Mouse (Mus musculus) embryonic stem cell, embryonic (primary cell): ENCODE measurements around the gene 1700029I15Rik.

Experiments
- CTCF ChIA-PET, 4 experiments: fragments of 300-600 bp in 2 of 4; fragments of 350-600 bp in 2 of 4; sonication (Branson Sonifier 250); formaldehyde crosslinking; loops; one replicate each; lab custom pipeline; 2022; ENCODE audit warnings: inconsistent platforms in 2 of 4; lab: Charles Lee
- POLR2A ChIA-PET, 4 experiments: fragments of 300-600 bp in 2 of 4; fragments of 350-600 bp in 2 of 4; sonication (Branson Sonifier 250); formaldehyde crosslinking; loops; one replicate each; lab custom pipeline; 2022; ENCODE audit warnings: antibody characterized with exemption in 4 of 4, inconsistent platforms in 1 of 4; lab: Charles Lee

The 1700029I15Rik gene

DNA sequence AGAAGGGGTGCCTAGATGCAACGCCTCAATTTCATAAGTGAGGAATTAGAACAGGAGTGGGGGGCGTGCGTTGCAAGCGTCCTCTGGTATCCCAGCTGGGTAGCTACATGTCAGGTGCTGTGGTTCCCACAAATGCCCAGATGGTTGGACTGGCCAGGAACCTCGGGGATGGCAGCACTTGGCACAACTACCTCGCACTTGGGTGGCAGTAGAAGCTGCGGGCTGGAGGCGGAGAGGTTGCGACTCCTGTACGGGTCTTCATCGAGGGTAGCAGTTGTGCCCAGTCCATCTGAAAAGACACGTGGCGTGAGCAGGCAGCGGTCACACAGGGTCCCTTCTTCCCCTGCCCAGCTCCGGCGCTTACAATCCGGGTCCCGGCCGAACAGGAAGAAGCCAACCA lies 12.0 kb upstream of the 1700029I15Rik start:
- POLR2A ChIA-PET: interaction anchor here in 2 of 4 experiments (0.9 to 13.4 kb wide), 16 partner anchors 10 to 417 kb away, joined by 3 to 178 read pairs (median 5); partner anchors contain the start of genes Cry2 (in 2 of the 2) and Mapk8ip1 (in 1 of the 2)

DNA sequence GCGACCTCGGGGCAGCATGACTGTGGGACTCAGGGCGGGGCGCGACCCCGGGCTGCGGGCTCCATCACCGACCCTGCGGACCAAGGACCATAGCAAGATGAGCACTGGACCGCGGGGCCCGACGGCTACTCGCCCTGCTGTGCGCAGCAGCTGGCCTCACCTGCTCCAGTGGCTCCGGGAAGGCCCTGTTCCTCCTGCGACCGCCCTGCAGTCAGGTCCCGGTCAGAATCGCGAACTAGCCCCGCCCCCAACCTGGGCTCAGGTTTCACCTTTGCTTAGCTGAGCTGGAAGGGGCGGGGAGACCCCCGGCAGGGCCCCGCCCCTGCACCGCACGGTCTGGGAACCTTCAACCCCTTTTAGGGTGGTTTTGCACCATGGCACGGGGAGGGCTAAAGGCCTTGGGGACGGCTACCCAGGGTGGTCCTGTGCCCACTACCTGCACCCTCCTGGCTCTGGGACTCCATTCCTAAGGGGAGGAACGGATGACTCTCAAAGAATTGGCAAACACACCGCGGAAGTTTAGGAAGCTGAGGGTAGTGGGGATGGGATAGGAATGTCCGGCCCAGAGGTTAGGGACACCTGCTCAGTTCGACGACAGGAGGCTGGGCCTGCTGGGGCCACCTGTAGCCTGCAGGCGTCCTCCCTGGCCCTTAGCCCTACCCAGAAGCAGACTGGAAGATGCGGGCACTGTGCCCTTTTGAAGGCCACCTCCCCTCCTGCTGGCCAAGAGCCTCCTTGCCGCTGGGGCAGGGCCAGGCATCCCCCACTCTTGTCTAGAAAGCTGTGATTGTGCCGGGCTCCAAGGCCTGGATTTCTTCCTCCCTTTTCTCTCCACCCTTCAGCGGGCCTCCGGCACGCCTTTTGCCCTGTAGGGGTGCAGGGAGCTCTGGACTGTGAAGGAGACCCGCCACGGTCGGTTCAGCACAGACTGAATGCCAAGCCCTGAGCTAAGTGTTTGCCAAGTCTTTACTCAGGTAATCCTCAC lies 11.2 kb upstream of the 1700029I15Rik start:
- POLR2A ChIA-PET: interaction anchor here in 2 of 4 experiments (0.7 to 13.4 kb wide), 20 partner anchors 9 to 417 kb away, joined by 3 to 178 read pairs (median 4); partner anchors contain the start of genes Cry2 (in 2 of the 2) and Mapk8ip1 (in 1 of the 2)
- CTCF ChIA-PET: interaction anchor here in 3 of 4 experiments (0.7 to 1.6 kb wide), 9 partner anchors 34 to 426 kb away, joined by 3 to 4 read pairs (median 3); no protein-coding TSS in a partner anchor

More for the DNA sequence above, 12.0 kb upstream of the 1700029I15Rik start:
- CTCF ChIA-PET: interaction anchor here in 2 of 4 experiments (0.7 to 1.6 kb wide), 5 partner anchors 33 to 426 kb away, joined by 3 to 4 read pairs (median 3); no protein-coding TSS in a partner anchor

DNA sequence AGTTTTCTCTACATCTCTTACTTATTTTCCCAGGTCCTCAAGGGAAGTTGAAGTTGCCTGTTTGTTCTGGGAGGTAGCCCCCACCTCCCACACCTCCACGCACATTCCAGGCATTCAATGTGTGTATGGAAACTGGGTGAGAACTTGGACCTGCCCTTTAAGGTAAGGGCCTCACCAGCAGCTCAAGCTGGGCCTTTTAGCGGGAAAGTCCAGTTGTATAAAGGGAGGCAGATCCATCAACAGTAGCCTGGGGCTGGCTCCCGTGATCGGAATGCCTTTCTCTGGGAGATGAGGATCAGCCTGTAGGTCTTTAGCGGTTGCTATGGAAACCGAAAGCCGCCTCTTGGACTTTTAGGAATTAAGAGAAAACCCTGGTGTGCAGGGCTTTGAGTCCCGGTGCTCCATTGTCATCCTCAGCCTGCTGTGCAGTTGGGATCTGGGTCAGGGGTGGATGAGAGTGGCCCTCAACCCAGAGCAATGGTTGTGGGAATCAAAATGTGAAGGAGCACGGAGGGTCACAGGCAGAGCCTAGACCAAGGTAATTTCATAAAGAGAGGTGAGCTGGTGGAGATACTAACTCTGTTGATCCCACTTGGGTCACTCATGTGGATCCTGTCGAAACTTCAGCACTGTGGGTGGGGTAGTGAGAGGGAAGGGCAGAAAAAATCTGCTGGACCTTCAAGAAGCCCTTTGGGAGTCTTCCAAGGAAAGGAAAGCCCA lies 10.2 kb upstream of the 1700029I15Rik start:
- POLR2A ChIA-PET: interaction anchor here in 3 of 4 experiments (0.6 to 13.4 kb wide), 19 partner anchors 10 to 408 kb away, joined by 3 to 178 read pairs (median 4); partner anchors contain the start of genes Cry2 (in 2 of the 3) and Mapk8ip1 (in 1 of the 3)
- CTCF ChIA-PET: interaction anchor here in 1 of 4 experiments (1.0 to 1.6 kb wide), 4 partner anchors 52 to 364 kb away, joined by 3 to 4 read pairs (median 3); no protein-coding TSS in a partner anchor

DNA sequence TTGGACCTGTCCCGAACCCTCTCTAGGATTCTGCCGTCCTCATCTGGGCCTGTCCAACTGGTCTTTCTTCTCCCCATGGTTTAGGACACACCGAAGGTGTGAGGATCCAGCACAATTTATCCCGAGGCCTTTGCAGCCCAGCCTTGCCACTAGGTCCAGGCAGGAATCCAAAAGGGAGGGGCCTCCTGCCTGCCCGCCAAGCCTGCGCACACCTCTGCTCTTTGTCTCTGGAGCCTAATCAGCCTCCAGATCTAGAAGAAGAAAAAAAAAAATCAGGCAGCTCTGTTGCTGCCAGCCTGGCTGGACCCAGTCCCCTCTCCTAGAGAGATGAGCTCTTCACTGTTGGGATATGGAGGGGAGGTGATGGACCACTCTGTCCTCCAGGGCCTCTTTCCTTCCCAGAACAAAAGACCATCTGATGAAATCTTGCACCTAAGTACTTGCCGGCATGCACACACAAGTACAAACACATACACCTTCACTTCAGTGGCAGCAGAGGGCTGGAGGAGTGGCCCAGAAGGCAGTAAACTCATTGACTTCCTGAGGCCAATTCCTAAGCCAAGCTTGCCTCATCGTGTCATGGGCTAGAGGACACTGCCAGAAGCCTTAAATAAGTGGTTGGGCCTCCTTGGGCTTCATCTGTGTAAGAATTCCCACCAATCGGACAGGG lies 9.4 kb upstream of the 1700029I15Rik start:
- CTCF ChIA-PET: interaction anchor here in 2 of 4 experiments (0.5 to 1.5 kb wide), 2 partner anchors 50 to 1135 kb away, joined by 4 to 5 read pairs; no protein-coding TSS in a partner anchor
- POLR2A ChIA-PET: interaction anchor here in 3 of 4 experiments (0.6 to 13.4 kb wide), 12 partner anchors 13 to 1792 kb away, joined by 3 to 178 read pairs (median 4); partner anchors contain the start of genes Cry2 (in 2 of the 3), Mapk8ip1 (in 1 of the 3), Mdk (in 1 of the 3) and Ptprj (in 1 of the 3)

DNA sequence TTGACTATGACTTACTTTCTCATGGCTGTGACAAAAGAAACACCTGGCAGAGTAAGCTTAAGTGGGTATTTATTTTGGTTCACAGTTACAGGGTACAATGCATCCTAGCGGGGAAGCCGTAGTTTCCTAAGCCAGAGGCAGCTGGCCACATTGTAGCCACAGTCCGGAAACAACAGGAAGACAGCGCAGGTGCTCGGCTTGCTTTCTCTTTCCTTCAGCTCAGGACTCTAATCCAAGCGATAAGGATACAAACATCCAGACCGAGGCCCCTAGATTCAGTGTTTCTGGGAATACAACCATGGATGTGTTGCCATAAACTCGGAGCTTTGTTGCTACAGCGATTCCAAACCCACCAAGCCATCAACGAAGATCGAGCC lies 8.9 kb upstream of the 1700029I15Rik start:
- CTCF ChIA-PET: interaction anchor here in 1 of 4 experiments (1.5 kb wide), 1 partner anchor 49 kb away, joined by 5 read pairs; no protein-coding TSS in a partner anchor
- POLR2A ChIA-PET: interaction anchor here in 2 of 4 experiments (0.6 to 13.4 kb wide), 13 partner anchors 12 to 1793 kb away, joined by 3 to 178 read pairs (median 5); partner anchors contain the start of genes Cry2 (in 2 of the 2), Mapk8ip1 (in 1 of the 2), Mdk (in 1 of the 2) and Ptprj (in 1 of the 2)

DNA sequence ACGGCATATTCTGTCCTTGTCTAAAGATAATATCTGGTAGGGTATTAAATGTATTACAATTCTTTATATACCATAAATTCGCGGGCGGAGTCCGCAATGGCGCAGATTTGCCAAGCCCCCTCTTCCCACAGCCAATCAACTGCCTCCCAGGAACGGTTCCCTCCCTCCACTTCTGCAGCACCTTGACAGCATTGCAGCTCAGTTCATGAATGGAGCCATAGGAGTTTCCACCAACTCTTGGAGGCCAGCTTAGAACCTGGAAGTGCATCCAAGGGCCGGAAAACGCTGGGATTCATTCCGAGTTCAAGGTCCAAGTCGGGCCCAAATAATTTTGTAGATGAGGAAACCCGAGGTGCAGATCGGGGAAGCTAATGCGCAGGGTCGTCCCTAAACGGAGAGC lies 7.8 kb upstream of the 1700029I15Rik start, which contains the start of the genes Pex16 and Large2:
TSS of gene Pex16 (plus strand) at position 163 of the 400 bp plus-strand sequence.
TSS of gene Large2 (minus strand) at position 356 of the 400 bp plus-strand sequence.
- POLR2A ChIA-PET: interaction anchor here in 3 of 4 experiments (0.6 to 13.4 kb wide), 45 partner anchors 8 to 1784 kb away, joined by 3 to 178 read pairs (median 5); partner anchors contain the start of genes Cry2 (in 2 of the 3), Mapk8ip1 (in 2 of the 3), Ambra1 (in 1 of the 3) and Arfgap2 (in 1 of the 3)
- CTCF ChIA-PET: interaction anchor here in 1 of 4 experiments (1.1 to 1.5 kb wide), 5 partner anchors 48 to 430 kb away, joined by 3 to 7 read pairs (median 3); no protein-coding TSS in a partner anchor

DNA sequence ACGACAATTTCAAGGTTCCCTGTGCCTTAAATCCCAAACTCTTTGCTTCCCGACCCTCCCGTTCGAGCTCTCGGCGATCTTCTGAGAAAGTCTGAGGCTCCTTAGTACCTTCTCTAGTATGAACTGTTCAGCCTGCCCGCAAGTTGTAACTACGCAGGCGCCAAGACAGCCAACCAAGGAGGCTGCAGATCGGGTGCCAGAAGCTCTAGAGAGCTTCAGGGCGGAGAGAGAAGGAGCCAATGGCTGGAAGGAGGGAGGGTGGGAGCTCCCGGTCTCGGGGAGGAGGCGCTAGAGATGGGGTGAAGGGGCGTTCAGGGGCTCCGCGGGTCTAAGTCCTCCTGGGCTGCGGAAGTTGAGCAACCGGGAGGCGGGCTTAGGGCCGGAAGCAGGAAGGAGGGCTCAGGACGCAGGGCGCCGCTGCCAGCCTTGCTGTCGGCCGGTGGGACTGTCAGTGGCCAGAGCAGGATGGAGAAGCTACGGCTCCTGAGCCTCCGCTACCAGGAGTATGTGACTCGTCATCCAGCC lies 7.2 kb upstream of the 1700029I15Rik start:
- ChIA-PET POLR2A (interaction anchor here in 3 of 4 experiments (0.6 to 13.4 kb wide), 52 partner anchors 8 to 1783 kb away, joined by 3 to 178 read pairs (median 4); partner anchors contain the start of genes Cry2 (in 2 of the 3), Mapk8ip1 (in 2 of the 3), Ambra1 (in 1 of the 3) and Arfgap2 (in 1 of the 3)), CTCF (interaction anchor here in 1 of 4 experiments (1.1 to 1.4 kb wide), 4 partner anchors 47 to 431 kb away, joined by 3 to 7 read pairs (median 3); no protein-coding TSS in a partner anchor)

DNA sequence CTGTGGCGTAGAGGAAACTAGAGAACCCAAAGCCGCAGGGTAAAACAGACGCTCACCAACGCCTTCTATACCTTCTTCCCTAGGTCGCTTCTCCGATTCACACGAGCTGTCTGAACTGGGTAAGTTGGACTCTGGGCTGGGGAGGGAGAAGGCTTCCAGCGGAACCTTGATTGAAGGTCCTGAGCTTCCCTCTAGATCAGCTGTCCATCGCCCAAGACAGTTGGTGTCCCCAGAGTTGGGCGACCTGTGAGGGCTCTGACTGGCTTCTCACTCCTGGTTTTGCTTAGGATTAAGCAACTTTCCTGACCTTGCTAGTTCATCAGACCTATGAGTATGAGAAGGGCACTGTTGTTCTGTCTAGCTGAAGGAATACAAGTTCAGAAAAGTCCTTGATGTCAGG lies 6.5 kb upstream of the 1700029I15Rik start:
- ChIA-PET POLR2A (interaction anchor here in 3 of 4 experiments (0.6 to 13.4 kb wide), 40 partner anchors 8 to 1782 kb away, joined by 3 to 178 read pairs (median 5); partner anchors contain the start of genes Cry2 (in 2 of the 3), Mapk8ip1 (in 2 of the 3), Ambra1 (in 1 of the 3) and Ckap5 (in 1 of the 3)), CTCF (interaction anchor here in 1 of 4 experiments (1.1 to 1.4 kb wide), 4 partner anchors 11 to 431 kb away, joined by 3 to 7 read pairs (median 3); no protein-coding TSS in a partner anchor)

DNA sequence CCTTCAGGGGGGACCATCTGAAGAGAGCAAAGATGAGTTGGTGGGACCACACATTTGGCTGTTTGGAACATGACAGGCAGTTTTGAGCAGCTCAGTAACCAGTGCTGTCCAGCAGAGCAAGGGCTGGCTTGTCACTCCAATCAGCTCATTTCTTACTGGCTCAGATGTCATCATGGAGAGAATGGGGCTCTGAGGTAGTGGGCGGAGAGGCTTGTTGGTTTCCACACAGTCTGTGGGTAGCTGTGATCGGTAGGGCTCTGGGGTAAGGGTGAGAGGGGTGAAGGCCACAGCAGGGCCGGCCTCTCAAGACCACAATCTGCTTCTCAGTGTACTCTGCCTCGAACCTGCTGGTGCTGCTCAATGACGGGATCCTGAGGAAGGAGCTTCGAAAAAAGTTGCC lies 6.0 kb upstream of the 1700029I15Rik start:
- ChIA-PET CTCF (interaction anchor here in 1 of 4 experiments (0.6 to 1.1 kb wide), 3 partner anchors 10 to 804 kb away, joined by 3 to 4 read pairs (median 3); no protein-coding TSS in a partner anchor), POLR2A (interaction anchor here in 3 of 4 experiments (0.5 to 13.4 kb wide), 20 partner anchors 10 to 1782 kb away, joined by 3 to 178 read pairs (median 8); partner anchors contain the start of genes Cry2 (in 1 of the 3), Hsd17b12 (in 1 of the 3) and Mapk8ip1 (in 1 of the 3))

DNA sequence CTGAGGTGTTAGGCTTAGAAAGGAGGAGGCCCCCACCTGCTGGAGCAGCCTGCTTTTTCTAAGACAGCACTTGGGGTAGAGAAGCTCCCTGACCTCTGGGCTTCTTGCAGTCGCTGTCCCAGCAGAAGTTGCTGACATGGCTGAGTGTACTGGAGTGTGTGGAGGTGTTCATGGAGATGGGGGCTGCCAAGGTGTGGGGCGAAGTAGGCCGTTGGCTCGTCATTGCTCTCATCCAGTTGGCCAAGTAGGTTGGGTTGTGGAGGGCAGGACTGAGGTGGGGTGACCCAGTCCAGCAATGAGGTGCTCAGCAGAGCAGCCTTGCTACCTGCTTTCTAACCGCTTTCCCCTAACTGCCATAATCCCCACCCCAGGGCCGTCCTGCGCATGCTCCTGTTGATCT lies 5.0 kb upstream of the 1700029I15Rik start:
- CTCF ChIA-PET: interaction anchor here in 1 of 4 experiments (0.9 kb wide), 1 partner anchor 10 kb away, joined by 3 read pairs; no protein-coding TSS in a partner anchor
- POLR2A ChIA-PET: interaction anchor here in 3 of 4 experiments (0.6 to 13.4 kb wide), 6 partner anchors 11 to 93 kb away, joined by 3 to 178 read pairs (median 4); partner anchors contain the start of gene Cry2 (in 1 of the 3)

DNA sequence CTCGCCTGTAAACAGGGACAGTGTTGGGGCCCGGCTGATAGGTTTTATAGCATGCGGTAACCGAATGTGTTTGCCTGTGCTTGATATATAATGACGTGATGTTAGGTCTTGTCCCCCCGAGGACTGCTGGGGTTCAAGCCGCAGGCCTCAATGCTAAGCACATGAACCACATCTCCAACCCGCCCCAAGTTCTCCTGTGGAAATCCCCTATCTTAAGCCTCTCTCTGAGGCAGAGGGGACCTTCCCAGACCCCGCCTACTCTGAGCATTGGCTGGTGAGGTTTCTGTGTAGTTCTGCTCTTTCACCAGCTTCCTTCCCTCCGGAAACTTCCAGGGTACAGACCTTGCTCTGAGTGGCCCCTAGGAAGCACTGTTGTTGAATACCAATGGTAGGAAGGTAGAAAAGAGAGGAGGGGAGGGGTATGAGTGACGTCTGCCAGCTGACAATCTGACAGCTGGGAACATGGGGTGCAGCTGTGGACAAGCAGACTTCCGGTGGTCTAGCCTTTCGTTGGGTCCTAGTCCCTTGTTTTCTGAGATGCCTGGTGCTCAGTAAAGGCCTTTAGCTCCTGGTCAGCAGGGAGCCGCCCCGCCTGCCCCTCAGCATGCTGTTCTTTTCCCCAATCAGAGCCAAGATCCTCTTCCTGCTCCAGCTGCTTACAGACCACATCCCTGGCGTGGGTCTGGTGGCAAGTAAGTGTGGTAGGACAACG lies 2.4 kb upstream of the 1700029I15Rik start:
- ChIA-PET POLR2A (interaction anchor here in 1 of 4 experiments (1.6 kb wide), 1 partner anchor 9 kb away, joined by 4 read pairs; no protein-coding TSS in a partner anchor), CTCF (interaction anchor here in 1 of 4 experiments (0.6 kb wide), 1 partner anchor 20 kb away, joined by 4 read pairs; no protein-coding TSS in a partner anchor)

DNA sequence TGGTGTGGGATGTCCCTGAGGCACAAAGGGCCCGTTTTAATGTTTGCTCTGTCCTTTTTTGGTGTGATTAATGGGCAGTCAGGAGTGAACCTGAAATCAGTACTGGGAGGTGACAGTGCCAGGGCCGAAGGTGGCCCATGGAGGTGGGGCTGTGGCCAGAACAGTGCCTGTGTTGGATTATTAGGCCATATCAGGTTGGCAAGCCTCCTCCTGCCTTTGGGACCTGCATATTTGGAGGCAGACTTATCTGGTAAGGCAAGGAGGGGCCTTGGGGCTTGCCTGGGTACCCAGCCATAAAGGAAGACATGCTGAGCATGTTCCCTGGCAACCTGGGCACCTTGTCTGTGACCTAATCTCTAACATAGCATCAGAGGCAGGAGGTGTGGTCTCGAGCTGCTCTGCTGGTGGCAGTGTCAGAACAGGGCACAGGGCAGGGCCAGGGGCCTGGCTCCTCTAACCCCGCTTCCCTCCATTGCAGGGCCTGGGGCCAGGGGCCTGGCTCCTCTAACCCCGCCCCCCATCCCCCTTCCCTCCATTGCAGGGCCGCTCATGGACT lies 1.8 kb upstream of the 1700029I15Rik start:
- ChIA-PET CTCF (interaction anchor here in 1 of 4 experiments (0.6 kb wide), 1 partner anchor 19 kb away, joined by 4 read pairs; no protein-coding TSS in a partner anchor), POLR2A (interaction anchor here in 2 of 4 experiments (0.7 to 1.6 kb wide), 2 partner anchors 10 to 382 kb away, joined by 3 to 4 read pairs; no protein-coding TSS in a partner anchor)

DNA sequence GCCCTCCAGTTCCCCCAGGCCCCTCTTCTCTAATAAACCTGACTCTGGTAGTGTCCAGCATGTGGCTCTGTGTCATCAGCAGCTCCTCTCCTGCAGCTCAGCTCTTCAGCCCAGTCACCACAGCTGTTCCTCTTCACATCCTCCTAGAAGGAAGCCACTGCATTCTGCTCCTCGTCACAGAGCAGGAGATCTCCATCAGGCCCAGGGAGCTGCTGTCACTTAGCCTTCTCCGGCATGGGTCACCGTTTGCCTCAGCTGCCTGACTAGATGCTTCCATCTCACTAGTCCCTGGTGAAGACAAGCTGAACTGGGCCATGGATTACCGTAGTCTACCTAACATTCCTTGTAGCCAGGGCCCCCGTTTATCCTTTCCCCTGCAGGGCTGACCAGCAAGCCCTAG lies 1.2 kb upstream of the 1700029I15Rik start:
- ChIA-PET POLR2A (interaction anchor here in 2 of 4 experiments (0.7 to 1.6 kb wide), 2 partner anchors 11 to 383 kb away, joined by 3 to 4 read pairs; no protein-coding TSS in a partner anchor), CTCF (no interaction called here)

DNA sequence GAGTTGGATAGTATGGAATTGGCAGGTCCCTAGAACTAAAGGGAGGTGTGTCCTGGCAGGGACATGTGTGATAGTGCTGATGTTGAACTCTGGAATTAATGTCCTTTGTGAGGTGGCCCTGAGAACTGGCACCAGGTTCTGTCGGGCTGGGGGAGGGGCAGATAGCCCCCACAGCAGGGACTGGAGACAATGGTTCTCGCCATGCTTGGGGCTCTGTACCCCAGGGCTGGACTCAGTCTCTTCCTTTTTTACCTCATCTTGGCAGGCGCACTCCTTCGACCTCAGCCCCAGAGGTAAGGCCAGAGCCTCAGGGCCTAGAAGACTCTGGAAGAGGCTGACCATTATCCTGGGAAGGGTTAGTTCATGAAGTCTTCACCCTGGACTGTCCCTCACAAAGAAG lies 421 bp downstream of the 1700029I15Rik start:
- POLR2A ChIA-PET: interaction anchor here in 3 of 4 experiments (0.6 to 1.3 kb wide), 3 partner anchors 7 to 798 kb away, joined by 3 to 4 read pairs (median 4); no protein-coding TSS in a partner anchor

More for the DNA sequence above, 421 bp downstream of the 1700029I15Rik start:
- CTCF ChIA-PET: no interaction called here
